Mouse (Mus musculus): ENCODE data around the gene Sf3b1. TPM values are rescaled to one million over a fixed set of nuclear protein-coding genes. Genes with fewer than 3 reads are reported as not detected.
"Not testable (repeated sequence)": the region's sequence is repeated elsewhere in the genome, so short reads cannot be mapped to it uniquely, and the experiment has no call there.

Sf3b1 gene
- total and polyA plus RNA-seq, 2 experiments from 2014 or later = 119 to 172 TPM

DNA sequence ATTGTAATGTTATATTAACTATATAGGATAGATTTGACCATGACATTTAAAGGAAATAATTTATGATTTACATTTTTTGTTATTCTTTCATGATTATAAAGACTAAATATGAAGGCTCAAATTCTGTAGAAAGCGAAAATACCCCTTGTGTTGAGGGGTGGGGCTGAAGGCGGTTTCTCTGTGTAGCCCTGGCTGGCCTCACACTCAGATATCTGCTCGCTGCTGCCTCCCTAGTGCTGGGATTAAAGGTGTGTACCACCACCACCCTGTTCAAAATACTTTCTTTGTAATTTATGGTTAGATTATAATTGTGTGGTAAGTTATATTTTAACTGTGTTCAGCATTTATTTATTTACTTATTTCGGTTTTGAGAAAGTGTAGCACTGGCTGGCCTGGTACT lies 34.5 kb upstream of the Sf3b1 start:
- H3K4me2 ChIP-seq (ENCODE audit: low read depth, low read length) = no peak overlapping the region
- WGBS = 90% methylated on average over 4 of the region's 4 CpGs
- H3K9me3 ChIP-seq (replicated peaks; ENCODE audit: control insufficient read depth, low read length) = no peaks in the 10 kb centered on the region
- DNase-seq (ENCODE audit: low spot score) = no peak
- no peak overlapping the region for H3K27ac ChIP-seq (ENCODE audit: low read depth)
- no peak for ATAC-seq (ENCODE audit: insufficient read depth, low read depth)
- H3K27me3 ChIP-seq (ENCODE audit: control insufficient read depth, insufficient read depth, low read length) = no peaks in the 10 kb centered on the region
- no peaks in the 10 kb centered on the region for H3K4me1 ChIP-seq (ENCODE audit: control insufficient read depth, insufficient read depth)
- peaks cover 49% of the 10 kb centered on the region for H3K36me3 ChIP-seq (replicated peaks; ENCODE audit: control insufficient read depth, insufficient read depth, low read length)
- H3K9ac ChIP-seq (replicated peaks; ENCODE audit: low read depth, low read length) = no peak overlapping the region
- H3K4me3 ChIP-seq (ENCODE audit: low read depth, low read length) = no peak overlapping the region
- no peak for TF ChIP-seq CTCF (IDR thresholded peaks at IDR 0.05; ENCODE audit: low read depth)
- no peak for TF ChIP-seq EP300 (IDR thresholded peaks at IDR 0.05; ENCODE audit: low read depth)

DNA sequence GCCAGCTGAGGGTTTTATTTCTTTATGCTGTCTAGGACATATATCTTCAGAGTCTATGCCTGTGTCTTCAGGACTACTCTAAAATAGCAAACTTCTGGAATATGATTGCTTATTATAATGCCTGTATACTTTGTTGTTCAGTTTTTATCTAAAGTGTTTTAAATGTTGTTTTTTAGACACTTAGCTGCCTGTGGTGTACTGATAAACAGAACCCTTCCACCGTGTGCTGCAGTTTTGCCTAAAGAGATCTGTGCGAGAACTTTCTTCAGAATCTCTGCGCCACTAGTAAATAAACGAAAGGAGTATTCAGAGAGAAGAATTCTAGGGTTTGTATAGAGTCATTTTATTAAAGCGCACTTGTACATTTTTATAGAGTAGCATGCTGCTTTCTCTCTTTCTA lies 33.8 kb upstream of the Sf3b1 start:
- peaks cover 45% of the 10 kb centered on the region for H3K36me3 ChIP-seq (replicated peaks; ENCODE audit: control insufficient read depth, insufficient read depth, low read length)
- ATAC-seq (ENCODE audit: insufficient read depth, low read depth) (no peak), DNase-seq (ENCODE audit: low spot score) (no peak)
- H3K27ac ChIP-seq (ENCODE audit: low read depth) = no peak overlapping the region
- H3K4me1 ChIP-seq (ENCODE audit: control insufficient read depth, insufficient read depth) = no peaks in the 10 kb centered on the region
- no peak overlapping the region for H3K9ac ChIP-seq (replicated peaks; ENCODE audit: low read depth, low read length)
- 85% methylated on average over 5 of the region's 5 CpGs for WGBS
- H3K9me3 ChIP-seq (replicated peaks; ENCODE audit: control insufficient read depth, low read length) = no peaks in the 10 kb centered on the region
- no peak overlapping the region for H3K4me3 ChIP-seq (ENCODE audit: low read depth, low read length)
- H3K4me2 ChIP-seq (ENCODE audit: low read depth, low read length) = no peak overlapping the region
- TF ChIP-seq EP300 (IDR thresholded peaks at IDR 0.05; ENCODE audit: low read depth) (no peak), CTCF (IDR thresholded peaks at IDR 0.05; ENCODE audit: low read depth) (no peak)
- no peaks in the 10 kb centered on the region for H3K27me3 ChIP-seq (ENCODE audit: control insufficient read depth, insufficient read depth, low read length)

DNA sequence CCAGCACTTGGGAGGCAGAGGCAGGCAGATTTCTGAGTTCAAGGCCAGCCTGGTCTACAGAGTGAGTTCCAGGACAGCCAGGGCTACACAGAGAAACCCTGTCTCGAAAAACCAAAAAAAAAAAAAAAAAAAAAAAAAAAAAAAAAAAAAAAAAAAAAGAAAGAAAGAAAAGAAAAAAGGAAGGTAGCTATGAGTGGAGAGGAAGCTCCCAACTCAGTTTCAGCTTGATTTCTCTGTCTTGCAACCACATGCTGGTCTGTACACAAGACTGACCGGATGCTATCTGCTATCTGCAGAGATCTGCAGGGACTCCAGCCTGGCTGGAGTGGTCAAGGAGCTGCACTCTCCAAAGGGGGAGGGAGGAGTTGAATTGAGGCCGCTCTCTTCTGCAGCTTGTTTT lies 31.1 kb upstream of the Sf3b1 start:
- not testable (repeated sequence) for H3K4me3 ChIP-seq (ENCODE audit: low read depth, low read length); H3K27me3 ChIP-seq (ENCODE audit: control insufficient read depth, insufficient read depth, low read length); DNase-seq (ENCODE audit: low spot score); H3K9me3 ChIP-seq (replicated peaks; ENCODE audit: control insufficient read depth, low read length); H3K9ac ChIP-seq (replicated peaks; ENCODE audit: low read depth, low read length); H3K27ac ChIP-seq (ENCODE audit: low read depth); ATAC-seq (ENCODE audit: insufficient read depth, low read depth); H3K4me2 ChIP-seq (ENCODE audit: low read depth, low read length)
- Histone ChIP-seq H3K36me3 (replicated peaks; ENCODE audit: control insufficient read depth, insufficient read depth, low read length) (peaks cover 37% of the 10 kb centered on the region), H3K4me1 (ENCODE audit: control insufficient read depth, insufficient read depth) (peaks cover 15% of the 10 kb centered on the region)
- WGBS = 92% methylated on average over 2 of the region's 3 CpGs

DNA sequence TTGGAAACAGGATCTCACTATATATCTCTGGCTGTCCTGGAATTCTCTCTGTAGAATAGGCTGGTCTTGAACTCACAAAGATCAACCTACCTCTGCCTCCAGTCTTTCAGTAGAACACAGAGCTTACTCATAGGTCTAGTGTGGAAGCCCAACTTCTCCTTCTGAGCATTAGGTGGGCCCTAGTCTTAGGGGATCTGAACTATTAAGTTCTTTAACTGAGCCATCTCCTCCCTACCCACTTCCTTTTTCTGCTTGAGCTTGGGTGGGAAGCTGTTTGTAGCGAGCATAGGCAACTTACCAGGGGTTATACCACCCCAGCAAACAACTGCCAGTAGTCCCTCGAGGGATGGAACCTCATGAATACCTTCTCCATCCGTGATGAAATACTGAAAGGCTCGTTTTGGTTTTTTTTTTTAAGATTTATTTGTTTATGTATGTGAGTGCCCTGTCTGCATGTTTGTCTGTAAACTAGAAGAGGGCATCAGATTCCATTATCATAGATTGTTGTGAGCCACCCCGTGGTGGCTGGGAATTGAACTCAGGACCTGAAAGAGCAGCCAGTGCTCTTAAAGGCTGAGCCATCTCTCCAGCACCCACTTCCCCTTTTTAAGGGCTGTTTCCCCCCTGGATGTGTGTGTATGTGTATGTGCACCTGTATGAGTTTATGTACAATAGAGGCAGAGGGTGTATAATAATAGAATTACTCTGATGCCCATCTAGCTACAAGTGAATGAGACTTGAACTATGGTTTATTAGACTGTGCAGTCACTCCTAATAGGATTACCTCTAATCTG lies 28.2 kb upstream of the Sf3b1 start:
- WGBS = 85% methylated on average over 5 of the region's 5 CpGs
- Histone ChIP-seq H3K36me3 (replicated peaks; ENCODE audit: control insufficient read depth, insufficient read depth, low read length) (peaks cover 19% of the 10 kb centered on the region; the same call in 1 of the 2 replicates), H3K9ac (replicated peaks; ENCODE audit: low read depth, low read length) (no peak overlapping the region), H3K4me1 (ENCODE audit: control insufficient read depth, insufficient read depth) (peaks cover 16% of the 10 kb centered on the region), H3K9me3 (replicated peaks; ENCODE audit: control insufficient read depth, low read length) (no peaks in the 10 kb centered on the region), H3K4me2 (ENCODE audit: low read depth, low read length) (no peak overlapping the region), H3K27ac (ENCODE audit: low read depth) (no peak overlapping the region), H3K27me3 (ENCODE audit: control insufficient read depth, insufficient read depth, low read length) (no peaks in the 10 kb centered on the region), H3K4me3 (ENCODE audit: low read depth, low read length) (no peak overlapping the region)
- DNase-seq (ENCODE audit: low spot score) = no peak
- TF ChIP-seq EP300 (IDR thresholded peaks at IDR 0.05; ENCODE audit: low read depth) (no peak), CTCF (IDR thresholded peaks at IDR 0.05; ENCODE audit: low read depth) (no peak)
- no peak for ATAC-seq (ENCODE audit: insufficient read depth, low read depth)

DNA sequence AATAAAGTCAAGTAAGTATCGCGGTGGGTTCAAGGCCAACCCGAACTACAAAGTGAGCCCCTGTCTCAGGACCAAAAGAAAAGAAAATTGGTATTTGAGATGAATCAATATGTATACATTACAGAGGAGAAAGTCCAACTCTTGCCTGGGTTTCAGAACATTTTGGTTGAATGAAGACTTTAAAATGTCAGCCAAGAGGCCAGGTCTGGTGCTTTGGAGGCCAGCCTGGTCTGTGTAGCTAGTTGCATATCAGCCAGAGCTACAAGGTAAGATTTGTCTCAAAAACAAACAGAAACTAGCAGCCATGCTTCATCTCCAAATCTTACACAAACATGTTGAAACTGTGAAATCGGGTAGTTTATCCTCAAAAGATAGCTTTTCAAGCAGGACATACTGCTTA lies 26.3 kb upstream of the Sf3b1 start:
- Histone ChIP-seq H3K4me1 (ENCODE audit: control insufficient read depth, insufficient read depth) (peaks cover 16% of the 10 kb centered on the region), H3K27me3 (ENCODE audit: control insufficient read depth, insufficient read depth, low read length) (no peaks in the 10 kb centered on the region), H3K9ac (replicated peaks; ENCODE audit: low read depth, low read length) (peak overlapping the region; percentile 70), H3K36me3 (replicated peaks; ENCODE audit: control insufficient read depth, insufficient read depth, low read length) (peaks cover 19% of the 10 kb centered on the region; the same call in 1 of the 2 replicates), H3K4me2 (ENCODE audit: low read depth, low read length) (peak overlapping the region; percentile 74), H3K4me3 (ENCODE audit: low read depth, low read length) (peak overlapping the region; percentile 74), H3K27ac (ENCODE audit: low read depth) (peak overlapping the region; percentile 95), H3K9me3 (replicated peaks; ENCODE audit: control insufficient read depth, low read length) (no peaks in the 10 kb centered on the region)
- DNase-seq (ENCODE audit: low spot score) (no peak), ATAC-seq (ENCODE audit: insufficient read depth, low read depth) (no peak)
- WGBS = 69% methylated on average over 4 of the region's 4 CpGs
- TF ChIP-seq EP300 (IDR thresholded peaks at IDR 0.05; ENCODE audit: low read depth) (no peak), CTCF (IDR thresholded peaks at IDR 0.05; ENCODE audit: low read depth) (no peak)

DNA sequence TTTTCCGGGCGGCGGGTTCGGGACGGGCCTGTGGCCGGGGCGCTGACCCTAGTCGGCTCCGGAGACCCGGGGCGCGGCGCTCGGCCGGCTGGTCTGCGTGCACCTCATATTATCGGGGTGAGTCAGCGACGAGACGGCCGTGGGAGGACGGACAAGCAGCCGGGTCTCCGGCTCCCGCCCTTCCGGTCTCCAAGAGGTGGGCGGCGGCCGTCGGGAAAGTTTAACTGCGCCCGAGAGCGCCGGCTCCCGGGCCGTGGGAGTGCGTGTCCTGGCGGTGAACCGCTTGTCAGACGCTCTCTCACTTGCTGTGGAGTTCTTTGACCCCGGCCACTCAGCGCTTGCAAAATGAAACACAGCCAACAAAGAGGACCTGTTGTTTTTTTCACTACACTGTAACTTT lies 25.7 kb upstream of the Sf3b1 start:
- peak overlapping the region; percentile 74 for H3K4me2 ChIP-seq (ENCODE audit: low read depth, low read length)
- H3K27me3 ChIP-seq (ENCODE audit: control insufficient read depth, insufficient read depth, low read length) = no peaks in the 10 kb centered on the region
- peak; percentile 63 for ATAC-seq (ENCODE audit: insufficient read depth, low read depth)
- no peaks in the 10 kb centered on the region for H3K9me3 ChIP-seq (replicated peaks; ENCODE audit: control insufficient read depth, low read length)
- peak; percentile 12; the same call in 1 of the 2 replicates for TF ChIP-seq CTCF (IDR thresholded peaks at IDR 0.05; ENCODE audit: low read depth)
- TF ChIP-seq EP300 (IDR thresholded peaks at IDR 0.05; ENCODE audit: low read depth) = peak; percentile 20
- peak overlapping the region; percentile 95 for H3K27ac ChIP-seq (ENCODE audit: low read depth)
- peak; percentile 81 for DNase-seq (ENCODE audit: low spot score)
- peaks cover 19% of the 10 kb centered on the region; the same call in 1 of the 2 replicates for H3K36me3 ChIP-seq (replicated peaks; ENCODE audit: control insufficient read depth, insufficient read depth, low read length)
- H3K9ac ChIP-seq (replicated peaks; ENCODE audit: low read depth, low read length) = peak overlapping the region; percentile 70
- peak overlapping the region; percentile 74 for H3K4me3 ChIP-seq (ENCODE audit: low read depth, low read length)
- H3K4me1 ChIP-seq (ENCODE audit: control insufficient read depth, insufficient read depth) = peaks cover 16% of the 10 kb centered on the region
- WGBS = 0% methylated on average over 36 of the region's 42 CpGs
